Mouse (Mus musculus) CD4-positive, CD25-positive, alpha-beta regulatory T cell, adult 4 months (primary cell): ENCODE data around the gene Scn4a. TPM values are rescaled to one million over a fixed set of nuclear protein-coding genes. Genes with fewer than 3 reads are reported as not detected.
"Not testable (repeated sequence)": the region's sequence is repeated elsewhere in the genome, so short reads cannot be mapped to it uniquely, and the experiment has no call there.

ENCODE experiments used
- ATAC-seq: one replicate; pipeline ENCODE4 v1.8.0; 2017
- polyA plus RNA-seq, 2 experiments: library from polyadenylated mRNA; unstranded; fragments of 100-300 nt; shearing (Covaris generic); gene quantifications; one replicate each; pipeline ENCODE4 v1.2.1; 2017

The Scn4a gene
- polyA plus RNA-seq, 2 experiments from 2014 or later: 0.14 TPM; not detected in 1

DNA sequence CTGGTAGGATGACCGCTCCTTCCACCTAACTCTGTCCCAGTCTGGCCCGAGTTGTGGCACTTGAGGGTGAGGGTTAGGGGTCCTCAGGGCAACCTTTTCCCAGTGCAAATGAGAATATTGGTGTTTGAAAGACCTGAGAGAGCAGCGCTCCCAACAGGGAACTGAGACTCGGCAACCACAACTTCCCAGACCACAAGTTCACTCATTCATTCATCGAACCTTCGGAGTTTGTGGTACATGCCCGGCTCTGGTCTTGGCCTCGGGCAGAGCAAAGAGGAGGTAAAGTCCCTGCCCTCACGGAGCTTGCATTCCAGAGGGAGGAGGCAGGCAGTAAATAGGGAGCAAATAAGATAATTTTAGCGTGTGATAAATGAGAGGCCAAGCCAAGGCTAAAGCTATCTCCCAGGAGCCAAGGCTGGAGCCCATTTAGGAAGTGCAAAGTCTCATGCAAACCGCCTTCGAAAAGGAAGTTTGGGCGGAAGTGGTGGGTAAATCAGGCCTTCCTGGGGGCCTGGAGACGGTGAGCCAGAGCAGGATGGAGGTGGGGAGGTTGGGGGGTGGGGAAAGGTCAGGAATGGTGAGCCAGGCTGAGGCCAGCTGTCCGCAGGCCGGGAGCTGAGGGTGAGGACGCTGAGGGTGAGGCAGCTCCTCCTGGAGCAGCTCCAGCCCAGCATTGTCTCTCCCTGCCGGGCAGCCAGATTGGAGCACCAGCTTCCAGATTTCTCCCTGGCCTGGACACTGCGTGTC lies 2.5 kb upstream of the Scn4a start:
- no peak for ATAC-seq

DNA sequence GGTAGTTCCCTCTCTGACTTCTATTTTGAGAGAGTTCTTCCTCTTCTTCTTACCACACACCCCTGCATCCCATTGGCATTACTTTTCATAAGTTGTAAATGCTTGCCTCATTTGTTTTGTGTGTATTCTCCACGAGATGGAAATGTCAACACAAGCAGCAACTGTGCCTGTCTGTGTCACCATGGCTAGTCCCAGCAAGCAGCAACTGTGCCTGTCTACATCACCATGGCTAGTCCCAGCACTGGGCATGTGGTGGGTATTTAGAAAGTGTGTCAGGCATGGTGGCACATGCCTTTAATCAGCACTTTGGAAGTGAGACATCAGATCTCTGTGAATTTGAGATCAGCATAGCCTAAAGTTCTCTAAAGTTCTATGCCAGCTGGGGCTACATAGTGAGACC lies 1.1 kb upstream of the Scn4a start:
- no peak for ATAC-seq

DNA sequence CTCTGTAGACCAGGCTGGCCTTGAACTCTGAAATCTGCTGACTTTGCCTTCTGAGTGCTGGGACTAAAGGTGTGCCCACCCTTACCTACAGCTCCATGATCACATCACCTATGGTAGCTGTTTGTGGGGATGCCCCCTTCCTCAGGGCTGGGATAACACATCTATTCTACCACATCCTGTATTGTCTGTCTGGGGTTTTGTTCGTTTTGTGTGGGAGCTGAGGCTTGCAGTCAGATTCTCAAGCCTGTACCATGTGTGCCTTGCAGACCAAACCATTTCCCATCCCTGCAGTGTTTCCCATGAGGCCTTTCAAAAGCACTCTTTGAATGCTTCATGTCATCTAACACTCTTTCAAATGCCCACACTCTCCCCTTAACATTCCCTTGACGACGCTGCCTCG lies 1.1 kb downstream of the Scn4a start:
- ATAC-seq: peak; percentile 89

DNA sequence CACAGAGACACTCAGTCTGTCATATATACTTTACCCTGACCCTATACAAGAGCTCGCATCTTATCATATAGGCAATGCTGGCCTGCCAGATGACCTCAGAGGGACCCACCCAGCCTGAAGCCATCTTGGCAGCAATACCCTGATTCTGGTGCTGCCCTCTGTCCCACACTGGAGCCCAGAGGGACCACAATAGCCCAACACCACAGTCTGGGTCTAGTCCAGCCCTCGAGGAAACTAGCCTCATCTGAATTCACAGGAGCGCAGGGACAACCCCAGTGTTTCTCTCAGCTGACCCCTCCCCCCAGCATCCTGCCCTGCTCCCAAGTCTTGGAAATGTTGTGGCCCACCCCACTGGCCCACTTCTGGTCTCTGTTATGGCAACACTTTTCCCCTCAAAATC lies 1.8 kb downstream of the Scn4a start:
- ATAC-seq: no peak

DNA sequence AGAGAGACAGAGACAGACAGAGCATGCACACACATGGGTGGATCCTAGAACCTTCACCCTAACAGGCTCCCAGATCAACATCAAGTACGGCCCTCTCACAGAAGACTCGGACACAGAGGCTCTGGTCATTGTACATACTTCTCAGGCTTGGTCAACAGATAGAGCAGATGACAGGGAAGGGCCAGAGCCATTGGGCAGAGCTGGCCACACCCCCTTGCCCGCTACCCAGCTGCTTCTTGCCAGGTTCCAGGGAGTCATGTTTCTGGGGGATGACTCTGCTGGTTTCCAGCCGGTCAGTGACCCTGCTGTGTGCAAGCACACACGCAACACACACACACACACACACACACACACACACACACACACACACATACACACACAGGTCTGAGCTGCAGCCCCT lies 2.2 kb downstream of the Scn4a start:
- no peak for ATAC-seq

DNA sequence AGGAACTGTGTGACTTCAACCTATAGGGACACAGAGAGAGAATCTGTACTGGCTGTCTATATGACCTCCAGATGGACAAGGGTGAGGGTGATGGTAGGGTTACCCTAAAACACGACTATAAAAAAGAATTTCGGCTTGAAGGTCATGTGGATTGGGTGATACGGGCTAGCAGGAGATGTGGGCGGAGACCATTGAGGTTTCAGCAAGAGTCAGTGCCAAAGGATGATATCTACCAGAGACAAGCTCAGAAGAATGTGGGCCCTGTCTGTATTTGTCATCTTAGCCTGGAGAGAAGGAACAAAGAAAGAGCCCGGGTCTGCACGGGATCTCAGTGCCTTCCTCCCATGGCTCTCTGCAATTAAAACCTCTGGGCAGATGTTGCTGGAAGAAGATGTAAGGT lies 3.3 kb downstream of the Scn4a start:
- ATAC-seq: no peak

DNA sequence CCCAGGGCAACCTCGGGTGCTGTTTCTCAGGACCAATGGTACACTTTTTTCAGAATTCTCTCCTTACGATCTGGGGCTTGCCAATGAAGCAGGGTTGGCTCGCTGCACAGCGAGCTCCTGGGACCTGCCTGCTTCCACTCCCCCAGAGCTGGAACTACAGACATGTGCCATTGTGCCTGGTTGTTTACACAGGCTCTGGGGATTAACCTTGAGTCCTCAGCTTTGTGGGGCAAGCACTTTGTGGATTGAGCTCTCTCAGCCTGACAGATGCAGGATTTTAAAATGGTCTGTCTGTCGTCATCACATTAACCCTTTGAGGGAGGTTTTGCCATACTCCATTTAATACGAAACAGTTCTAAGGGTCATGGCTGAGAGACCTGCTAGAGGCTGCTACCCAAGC lies 8.2 kb downstream of the Scn4a start:
- no peak for ATAC-seq

DNA sequence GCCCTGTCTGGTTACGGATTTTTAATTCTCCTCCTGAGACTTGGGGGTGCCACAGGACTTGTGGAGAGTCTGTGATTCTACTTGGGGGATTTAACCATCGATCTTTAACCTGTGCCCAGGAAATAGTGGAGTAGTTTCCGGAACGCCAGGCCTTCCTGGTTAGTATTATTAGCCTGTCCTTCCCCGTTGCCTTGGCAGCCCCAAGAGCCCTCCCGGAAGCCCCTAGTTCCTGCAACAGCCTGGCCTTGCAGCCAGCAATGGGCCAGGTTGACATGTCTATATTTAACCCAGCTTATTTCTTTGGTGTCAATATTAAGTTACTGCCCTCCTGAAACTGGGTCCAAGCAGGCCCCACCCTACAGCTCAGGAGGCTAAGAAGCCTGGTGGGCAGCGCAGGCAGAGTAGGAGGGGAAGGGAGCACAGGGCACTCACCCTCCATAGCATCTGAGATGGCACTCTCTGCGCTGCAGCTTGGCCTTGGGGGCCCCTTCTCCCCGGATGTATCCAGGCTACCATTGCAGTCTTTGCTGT lies 12.0 kb downstream of the Scn4a start:
- no peak for ATAC-seq

DNA sequence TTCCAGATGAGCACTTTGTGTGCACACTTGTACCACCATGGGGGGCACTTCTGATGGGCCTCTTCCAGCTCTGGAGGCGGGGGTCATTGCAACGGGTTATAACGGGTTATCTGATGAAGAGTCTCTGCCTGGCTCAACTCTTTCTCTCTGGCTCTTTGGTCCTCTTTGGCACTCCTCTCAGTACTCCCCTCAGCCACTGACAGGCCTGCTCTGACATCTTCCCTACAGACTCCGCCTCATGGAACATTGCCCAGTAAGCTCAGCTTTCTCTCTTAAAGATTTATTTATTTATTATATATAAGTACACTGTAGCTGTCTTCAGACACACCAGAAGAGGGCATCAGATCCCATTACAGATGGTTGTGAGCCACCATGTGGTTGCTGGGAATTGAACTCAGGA lies 13.8 kb downstream of the Scn4a start:
- not testable (repeated sequence) for ATAC-seq

DNA sequence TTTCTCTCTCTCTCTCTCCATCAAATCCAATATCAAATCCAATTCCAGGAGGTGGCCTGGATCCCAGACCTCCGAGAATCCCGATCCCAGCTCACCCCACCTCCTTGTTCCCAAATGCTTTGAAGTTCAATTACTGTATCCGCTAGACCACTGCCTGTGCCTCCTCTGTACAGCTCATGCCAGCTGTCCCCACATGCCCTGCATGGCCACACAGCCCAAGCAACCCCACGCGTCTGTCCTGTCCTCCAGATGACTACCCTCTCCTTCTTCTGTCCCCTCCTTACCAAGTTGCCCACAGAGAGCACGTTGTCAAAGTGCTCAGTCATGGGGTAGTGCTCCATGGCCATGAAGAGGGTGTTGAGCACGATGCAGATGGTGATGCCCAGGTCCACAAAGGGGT lies 14.2 kb downstream of the Scn4a start:
- ATAC-seq: no peak

DNA sequence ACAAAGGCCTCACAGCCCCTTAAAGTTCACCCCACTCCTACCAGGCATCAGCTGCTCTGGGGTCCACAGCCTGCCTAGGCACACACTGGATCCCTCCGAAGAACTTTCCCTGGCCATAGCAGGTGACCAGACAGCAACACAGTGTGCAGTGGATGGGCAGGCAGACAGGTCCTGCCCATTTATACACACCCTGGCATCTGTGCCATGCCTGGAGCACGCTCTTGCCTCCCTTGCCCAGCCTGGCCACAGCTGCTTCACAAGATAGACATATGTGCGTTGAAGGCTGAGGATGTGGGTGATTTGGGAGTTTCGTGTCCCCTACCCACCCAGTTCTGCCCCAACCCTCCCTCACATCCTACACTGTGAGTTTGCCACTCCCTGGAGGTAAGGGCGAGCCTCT lies 15.1 kb downstream of the Scn4a start:
- ATAC-seq: no peak

DNA sequence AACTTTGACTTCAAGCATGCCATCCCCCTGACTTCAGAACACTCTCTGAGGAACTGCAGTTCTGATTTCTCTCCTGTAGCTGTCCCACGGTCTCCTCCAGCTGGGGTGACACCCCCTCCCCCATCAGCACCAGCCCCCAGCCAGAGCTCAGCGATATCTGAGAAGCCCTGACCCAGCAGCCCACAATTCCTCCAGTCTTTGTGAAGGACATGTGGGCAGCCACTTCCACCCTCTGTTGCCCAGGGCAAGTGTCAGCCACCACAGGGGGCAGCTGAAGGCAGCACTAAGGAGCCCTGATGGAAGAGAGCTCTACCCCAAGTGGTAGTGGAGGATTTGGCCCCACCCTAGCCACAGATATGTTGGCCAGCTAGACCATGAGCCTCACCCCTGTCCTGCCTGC lies 19.0 kb downstream of the Scn4a start:
- no peak for ATAC-seq

DNA sequence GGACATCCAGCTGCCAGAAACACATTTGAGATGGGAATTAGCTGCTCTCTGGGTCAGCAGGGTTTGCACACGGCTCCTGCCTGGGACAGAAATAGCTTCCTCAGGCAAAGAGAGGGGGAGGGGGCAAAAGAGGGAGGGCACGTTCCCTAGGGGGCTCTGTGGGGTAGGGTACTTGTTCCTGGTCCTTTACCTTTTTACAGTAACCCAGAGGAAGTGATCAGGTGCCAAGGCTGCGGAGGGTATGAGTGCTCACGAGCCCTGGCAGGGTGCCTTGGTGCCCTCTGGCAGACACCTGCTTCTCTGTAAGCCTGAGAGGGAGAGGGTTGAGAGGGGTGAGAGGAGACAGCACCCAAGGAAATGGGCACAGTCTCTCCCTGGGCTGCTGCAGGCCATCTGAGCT lies 20.6 kb downstream of the Scn4a start:
- no peak for ATAC-seq

DNA sequence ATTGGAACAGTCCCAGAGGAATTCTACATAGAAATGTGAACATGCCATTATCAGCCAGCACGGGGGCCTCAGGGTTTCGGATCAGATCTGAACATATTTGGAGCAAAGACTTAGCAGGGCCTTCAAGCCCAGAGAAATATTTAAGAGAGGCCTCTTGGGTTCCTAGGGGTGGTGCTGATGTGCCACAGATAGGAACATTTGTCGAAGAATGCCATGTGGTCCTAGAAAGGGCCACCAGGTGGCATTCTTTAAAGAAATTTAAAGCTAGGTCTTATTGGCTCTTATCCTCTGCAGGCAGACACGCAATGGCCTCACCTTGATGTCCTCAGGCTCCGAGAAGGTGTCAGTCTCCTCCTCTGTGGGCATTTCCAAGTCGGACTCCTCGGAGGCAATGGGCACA lies 23.4 kb downstream of the Scn4a start:
- ATAC-seq: peak; percentile 87

DNA sequence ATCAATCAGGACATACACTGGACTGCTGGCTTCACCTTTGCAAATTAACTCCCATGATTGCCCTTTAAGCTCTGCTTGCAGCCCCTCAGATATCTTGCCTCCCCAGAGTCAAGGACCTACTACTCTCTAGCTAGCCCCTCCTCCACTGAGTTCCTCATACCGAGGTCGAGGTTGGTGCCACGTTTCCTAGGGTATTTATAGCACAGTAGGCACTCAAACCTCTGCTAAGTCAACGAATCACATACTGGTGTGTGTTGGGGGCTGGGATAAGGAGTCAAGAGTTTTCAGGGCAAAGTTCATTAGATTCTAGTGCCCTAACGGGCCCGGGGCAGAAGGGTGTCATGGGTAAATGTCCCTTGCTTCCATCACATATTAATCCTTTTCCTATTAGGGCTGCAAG lies 24.0 kb downstream of the Scn4a start:
- ATAC-seq: no peak

DNA sequence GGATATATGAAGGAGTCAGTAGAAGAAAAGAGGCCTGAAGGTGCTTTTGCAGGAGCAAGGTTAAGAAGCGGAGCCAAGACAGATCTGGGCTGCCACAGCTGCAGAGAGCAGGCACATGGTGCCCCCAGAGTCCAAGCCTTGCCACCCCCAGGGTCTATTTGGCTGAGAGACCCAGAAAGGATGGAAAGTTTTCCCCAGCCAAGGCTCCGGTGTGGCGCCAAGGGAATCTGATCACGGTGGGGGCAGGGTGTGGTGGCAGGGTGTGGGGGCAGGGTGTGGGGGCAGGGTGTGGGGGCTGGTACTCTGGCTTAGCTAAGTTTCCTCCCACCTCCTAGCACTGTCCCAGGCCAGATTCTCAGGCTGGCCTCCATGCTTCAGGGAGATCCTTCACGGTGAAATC lies 24.6 kb downstream of the Scn4a start:
- no peak for ATAC-seq

DNA sequence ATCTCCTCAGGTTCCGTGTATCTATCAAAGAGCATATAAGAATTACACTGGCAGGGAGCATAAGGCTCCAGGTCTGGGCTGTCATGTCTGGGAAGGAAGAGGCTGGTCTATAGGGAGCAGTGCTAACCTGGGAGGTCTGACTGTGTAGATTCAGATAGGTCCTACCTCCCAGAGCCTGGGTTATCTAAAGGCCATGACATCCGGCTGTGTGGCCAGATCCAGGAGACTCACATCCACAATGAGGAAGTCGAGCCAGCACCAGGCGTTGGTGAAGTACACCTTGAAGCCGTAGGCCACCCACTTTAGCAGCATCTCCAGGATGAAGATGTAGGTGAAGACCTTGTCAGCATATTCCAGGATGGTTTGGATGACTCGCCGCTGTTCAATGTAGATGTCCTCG lies 26.6 kb downstream of the Scn4a start:
- ATAC-seq: no peak

DNA sequence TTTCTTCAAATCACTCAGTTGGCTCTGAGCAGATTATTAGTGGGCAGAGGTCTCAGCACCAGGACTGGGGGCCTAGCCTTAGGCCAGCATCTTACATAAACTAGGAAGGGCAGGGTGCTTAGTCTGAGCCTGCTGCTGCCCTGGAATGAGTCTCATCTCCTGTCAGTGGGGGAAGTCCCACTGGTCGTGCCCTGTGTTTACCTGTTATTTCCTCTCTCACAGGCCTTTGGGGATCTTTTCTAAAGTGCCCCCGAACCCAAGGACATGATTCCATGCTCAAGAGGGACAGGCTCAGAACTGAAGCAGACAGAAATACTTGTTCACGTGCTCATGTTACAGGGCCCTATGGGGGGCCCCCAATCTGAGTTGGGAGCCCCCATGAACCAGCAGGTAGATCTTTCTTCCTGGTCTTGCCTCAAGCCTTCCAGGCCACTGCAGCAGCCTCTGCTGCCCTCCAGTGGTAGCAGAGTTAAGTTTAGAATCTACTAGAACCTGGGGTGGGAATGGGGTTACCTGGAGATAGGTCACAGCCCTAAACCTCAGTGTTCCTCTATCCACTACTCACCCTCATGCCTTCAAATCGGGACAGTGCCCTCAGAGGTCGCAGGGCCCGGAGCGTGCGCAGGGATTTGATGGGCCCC lies 27.4 kb downstream of the Scn4a start:
- ATAC-seq: peak; percentile 70

DNA sequence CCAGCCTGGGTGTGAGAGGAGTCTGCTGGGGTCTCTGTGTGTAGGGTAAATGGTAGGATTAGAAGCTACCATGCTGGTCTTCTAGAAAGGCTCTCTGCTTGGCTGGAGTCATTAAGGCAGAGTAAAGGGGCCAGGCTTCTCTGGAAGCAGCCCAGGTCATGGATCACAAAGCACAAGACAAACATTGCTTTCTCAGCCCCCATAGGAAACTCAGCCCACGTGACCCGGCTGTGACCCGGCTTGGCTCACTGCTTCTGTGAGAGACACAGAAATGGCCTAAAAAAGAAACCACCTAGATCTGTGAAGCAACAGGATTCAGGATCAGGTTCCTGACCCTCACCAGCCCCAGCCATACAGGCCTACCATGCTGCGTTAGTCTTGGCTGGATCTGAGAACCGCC lies 28.2 kb downstream of the Scn4a start:
- no peak for ATAC-seq

DNA sequence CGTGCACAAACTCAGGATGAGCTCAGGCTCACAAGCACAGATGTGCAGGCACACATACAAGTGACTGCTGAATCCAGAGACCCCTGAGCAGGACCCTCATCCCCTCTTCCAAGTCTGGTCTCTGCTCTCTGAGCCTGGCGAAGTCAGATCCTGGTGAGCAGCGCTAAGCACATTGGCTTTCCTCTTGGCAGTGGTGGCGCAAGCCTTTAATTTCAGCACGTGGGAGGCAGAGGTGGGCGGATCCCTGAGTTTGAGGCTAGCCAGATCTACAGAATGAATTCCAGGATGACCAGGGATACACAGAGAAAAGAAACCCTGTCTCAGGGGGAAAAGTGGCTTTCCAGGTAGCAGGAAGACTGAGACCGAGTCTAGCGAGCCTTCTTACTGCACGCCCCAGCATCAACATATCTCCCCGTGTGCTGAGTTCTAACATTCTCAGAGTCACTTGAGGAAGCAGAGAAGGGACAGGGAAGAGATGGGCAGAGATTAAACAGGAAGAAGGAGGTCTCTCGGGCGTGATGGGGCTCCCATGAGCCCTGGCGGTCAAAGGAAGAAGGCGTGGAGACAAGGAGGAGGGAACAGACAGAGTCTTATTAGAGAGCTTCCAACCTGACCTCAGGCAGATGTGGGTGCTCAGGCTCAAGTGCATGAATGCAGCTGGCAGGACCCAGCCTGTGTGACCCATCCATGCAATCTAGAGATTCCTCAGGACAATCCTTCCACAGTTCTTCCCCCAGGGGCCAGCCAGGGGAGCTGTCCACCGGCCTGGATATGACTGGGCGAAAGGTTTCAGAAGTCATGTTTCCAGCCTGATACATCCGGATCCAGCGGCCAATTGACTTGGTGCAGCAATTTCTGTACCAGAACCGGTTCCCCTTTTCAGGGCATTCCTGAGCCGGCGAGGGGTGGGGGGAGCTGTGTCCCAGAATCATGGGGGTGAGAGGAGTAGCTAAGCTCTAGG lies 34.4 kb downstream of the Scn4a start:
- ATAC-seq: no peak

DNA sequence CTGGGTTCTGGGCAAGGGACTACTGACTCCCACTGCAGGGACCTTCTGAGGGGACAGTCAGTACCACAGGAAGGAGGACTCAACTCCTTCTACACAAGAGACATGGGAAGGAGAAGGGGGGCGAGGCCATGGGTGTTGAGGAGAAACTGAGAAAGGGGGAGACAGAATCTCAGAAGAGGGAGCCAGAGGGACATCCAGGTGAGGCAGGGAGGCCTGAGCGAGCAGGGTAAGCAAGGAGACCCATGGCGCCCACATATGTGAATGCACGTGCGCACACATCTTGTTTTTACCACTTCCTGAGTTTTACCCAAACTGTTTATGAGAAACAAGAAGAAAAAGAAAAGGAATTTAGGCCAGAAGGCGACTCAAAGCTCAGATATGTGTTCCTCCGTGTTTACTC lies 35.3 kb downstream of the Scn4a start:
- no peak for ATAC-seq

DNA sequence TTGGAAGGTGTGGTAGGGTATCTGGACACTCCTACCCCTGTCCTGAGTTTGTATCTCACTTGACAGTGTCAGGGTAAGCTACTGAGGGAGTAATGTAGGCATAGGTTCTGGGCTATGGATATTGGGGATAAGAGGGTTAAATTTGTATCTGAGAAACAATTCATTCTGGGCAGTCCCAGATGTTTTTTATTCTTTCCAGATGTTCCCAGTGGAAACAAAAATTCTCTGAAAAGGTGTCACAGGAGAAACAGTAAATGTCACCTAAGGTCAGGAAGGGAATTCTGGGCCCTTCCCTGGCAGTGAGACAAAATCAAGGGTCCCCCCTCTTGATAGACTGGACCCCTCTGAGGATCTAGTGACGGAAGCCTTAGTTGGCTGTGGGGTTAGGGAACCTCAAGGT lies 36.7 kb downstream of the Scn4a start:
- no peak for ATAC-seq

DNA sequence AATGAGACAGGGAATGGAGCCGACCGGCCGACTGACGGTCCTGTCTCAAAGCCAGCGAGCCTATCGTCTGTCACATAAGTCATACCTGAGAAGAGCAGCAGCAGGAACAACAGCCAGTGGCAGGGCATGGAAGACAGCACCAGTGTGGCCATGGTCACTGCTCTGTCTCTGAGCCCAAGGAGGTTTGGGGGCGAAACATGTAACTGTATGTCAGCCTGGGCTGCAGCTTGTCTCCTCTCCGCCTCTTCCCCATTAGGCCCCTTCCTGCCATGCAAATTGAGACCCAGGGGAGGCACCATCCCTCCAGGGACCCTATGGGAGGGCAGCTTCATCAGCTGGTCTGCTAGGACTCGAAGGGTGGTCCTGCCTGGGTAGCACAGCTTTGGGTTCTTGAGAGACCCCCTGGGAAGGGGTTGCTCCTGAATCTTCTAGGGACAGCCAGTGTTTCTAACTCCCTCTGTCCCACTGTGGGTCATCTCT lies 38.7 kb downstream of the Scn4a start, which contains the start of gene Cd79b:
Cd79b (minus strand) TSS at position 430 of the 480 bp plus-strand sequence.
- ATAC-seq: peak; percentile 37
